Mouse (Mus musculus) 3134 (cell line): Measurements from ENCODE around the gene Anks1.
"Not testable (repeated sequence)": the region's sequence is repeated elsewhere in the genome, so short reads cannot be mapped to it uniquely, and the experiment has no call there.

ENCODE experiments used
- DNase-seq: peaks from one replicate; pipeline ENCODE4 v3.0.0-alpha.2; 2011; ENCODE audit warnings: low spot score; ENCODE audit not compliant: insufficient read length; ENCODE audit errors: extremely low read depth

Anks1 gene

DNA sequence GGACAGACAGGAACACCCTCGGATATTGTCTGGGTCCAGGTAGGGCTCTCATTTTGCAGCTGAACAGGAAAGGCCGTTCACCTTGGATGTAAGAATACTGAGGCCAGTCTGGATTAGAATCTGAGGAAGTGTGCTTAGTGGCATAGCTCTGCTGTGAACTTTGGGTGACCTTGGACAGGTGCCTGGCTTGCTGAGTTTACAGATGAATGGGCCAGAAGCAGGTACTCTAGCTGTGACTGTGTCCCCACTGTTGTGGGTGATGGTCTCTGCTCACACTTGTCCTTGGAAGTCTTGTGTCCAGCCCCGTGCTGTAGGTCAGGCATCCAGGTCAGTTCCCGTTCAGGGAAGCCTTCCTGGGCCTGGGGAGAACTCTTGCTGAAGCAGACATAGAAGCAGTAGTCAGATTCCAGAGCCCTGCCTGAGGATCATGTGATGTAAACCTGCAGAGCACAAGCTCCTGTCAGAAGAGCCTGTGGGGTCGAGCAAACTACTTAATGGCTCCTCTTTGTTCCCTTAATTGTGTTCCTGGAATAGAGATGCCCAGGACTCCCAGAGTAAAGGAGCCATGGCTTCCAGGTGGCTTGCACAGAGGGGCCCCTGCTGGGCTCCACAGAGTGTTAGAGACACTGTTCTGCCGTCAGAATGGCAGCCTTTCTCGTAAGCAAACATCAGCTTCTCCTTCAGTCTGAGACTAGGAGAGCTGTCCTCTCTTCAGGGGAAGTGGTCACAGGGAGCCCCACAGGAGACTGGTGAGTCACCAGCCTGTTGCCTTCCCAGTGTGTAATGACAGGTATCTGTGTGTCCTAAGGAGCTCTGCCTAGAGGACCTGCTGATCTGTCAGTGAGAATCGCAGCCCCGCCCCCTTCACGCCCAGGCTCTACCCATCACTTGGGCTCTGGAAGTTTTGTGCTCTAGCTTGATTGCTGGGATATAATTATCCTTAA lies 85.2 kb downstream of the Anks1 start:
- DNase-seq = no peak

- no peak for DNase-seq
Observed at GRCm38 (mm10) chr17:27996320-27996719, 87.2 kb downstream of the Anks1 start.

GRCm38 (mm10) chr17:27997212-27997611 lies 88.1 kb downstream of the Anks1 start:
- no peak for DNase-seq

DNA sequence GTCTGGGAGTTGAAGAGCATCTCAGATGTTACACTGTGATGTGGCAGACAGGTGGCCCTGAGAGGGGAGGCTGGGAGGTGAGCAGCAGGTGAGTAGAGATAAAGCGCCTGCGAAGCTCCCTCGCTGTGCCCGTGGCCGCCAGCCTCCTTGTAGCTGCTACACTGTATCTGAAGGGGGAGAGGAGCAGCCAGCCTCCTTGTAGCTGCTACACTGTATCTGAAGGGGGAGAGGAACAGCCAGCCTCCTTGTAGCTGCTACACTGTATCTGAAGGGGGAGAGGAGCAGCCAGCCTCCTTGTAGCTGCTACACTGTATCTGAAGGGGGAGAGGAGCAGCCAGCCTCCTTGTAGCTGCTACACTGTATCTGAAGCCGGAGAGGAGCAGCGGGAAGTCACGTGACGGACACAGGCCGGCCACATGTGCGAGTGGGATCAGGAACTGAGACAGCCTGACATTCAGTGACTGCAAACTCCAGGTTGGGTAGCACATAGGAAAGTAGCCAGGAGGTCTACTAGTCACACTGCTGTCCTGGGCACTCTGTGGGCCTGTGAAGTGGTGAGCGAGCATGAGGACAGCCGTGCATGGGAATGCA lies 90.7 kb downstream of the Anks1 start:
- not testable (repeated sequence) for DNase-seq

DNA sequence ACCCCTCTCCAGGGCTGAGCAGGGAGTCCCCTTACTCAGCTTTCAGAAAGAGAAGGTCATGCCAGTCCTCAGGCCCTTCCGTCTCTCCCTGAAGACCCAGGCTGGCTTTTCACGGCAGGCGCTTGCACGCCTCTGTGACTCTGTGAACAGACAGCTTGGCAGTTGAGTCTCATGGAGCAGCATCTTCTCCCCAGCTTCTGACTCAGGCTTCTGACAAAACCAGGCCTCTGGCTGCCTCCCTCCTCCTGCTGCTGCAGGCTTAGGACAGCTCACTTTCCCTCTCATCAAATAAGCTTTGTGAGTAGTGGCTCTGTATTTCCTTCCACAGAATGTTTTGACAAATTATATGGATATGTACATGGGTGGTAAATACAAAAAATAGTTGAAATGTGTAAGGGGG lies 91.3 kb downstream of the Anks1 start:
- no peak for DNase-seq

DNA sequence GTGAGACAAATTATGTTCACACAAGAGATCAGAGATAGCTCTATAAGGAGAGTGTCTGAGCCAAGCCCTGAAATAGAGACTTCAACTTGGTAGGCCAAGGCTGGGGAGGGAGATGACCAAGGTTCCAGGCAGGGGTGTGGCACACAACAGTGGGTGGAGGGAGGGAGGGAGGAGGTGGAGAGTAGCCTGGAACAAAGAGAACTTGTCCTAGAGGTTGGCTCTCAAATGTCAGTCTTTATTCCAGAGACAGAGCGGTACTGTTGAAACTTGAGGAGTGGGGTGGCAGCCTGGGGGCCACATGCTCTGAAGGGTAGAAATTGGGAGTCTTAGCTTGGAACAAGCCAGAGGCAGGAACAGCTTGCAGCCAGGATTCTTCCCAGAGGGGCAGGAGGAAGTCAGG lies 91.7 kb downstream of the Anks1 start:
- DNase-seq = no peak

DNA sequence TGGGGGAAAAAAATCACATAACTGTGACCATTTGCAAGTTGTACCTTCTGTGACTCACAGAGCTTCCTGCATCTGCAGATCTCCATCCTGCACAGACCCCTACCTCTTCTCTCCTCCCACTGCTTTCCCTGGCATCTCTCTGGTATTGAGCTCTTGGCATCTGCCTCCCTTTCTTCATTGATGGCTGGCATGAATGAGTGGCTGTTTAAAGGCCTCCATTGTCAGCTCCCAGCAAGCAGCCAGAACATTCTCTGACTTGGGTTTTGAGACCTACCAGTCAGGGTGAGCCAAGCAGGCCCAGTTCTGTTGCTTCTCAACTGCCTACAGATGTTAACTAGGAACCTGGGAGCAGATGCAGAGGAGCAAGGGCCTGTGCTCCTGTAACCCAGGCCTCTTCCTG lies 96.3 kb downstream of the Anks1 start:
- DNase-seq = no peak

GRCm38 (mm10) chr17:28006208-28006607 lies 97.1 kb downstream of the Anks1 start:
- no peak for DNase-seq

GRCm38 (mm10) chr17:28006611-28007010 lies 97.5 kb downstream of the Anks1 start:
- DNase-seq = no peak

- DNase-seq = no peak
Observed at GRCm38 (mm10) chr17:28007179-28007811, 98.2 kb downstream of the Anks1 start.

GRCm38 (mm10) chr17:28007857-28008564 lies 98.9 kb downstream of the Anks1 start:
- DNase-seq = no peak

DNA sequence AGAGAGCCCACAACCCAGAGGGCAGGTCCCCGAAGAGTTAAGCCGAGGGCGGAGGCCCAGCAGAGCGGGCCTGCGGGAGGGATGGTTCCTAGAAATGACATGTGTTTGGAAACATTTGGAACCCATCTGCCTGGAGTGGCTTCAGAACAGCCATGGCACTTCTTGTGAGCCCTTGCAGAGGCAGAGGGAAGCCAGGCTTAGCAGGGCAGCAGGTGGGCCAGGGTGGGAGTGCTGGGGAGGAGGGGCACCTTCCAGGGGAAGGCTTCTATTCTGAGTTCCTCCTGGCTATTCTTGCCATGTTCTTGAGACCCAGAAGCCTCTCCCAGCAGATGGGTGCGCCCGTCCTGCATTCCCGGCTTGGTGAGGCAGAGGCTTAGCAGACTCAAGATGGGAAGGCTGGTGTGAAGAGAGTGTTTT lies 99.5 kb downstream of the Anks1 start:
- DNase-seq = no peak

GRCm38 (mm10) chr17:28009066-28009715 lies 100.1 kb downstream of the Anks1 start:
- no peak for DNase-seq

DNA sequence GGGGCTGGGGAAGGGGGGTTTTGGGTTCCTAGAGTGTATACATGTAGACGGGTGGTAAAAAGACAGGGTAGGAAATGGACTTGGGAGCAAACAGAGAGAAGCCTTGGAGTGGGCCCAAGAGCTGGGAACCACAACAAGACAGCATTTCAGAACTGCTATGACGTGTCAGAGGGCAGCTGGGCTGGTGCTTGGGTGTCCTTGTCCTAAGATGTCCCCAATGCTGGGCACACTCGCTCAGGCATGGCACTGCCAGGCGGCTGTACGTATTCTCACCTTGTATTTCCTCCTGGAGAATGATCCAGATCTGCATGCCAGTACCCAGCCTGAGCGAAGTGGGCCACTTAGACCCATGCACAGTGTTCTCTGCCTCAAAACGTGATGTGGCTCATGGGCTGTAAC lies 100.6 kb downstream of the Anks1 start:
- no peak for DNase-seq

DNA sequence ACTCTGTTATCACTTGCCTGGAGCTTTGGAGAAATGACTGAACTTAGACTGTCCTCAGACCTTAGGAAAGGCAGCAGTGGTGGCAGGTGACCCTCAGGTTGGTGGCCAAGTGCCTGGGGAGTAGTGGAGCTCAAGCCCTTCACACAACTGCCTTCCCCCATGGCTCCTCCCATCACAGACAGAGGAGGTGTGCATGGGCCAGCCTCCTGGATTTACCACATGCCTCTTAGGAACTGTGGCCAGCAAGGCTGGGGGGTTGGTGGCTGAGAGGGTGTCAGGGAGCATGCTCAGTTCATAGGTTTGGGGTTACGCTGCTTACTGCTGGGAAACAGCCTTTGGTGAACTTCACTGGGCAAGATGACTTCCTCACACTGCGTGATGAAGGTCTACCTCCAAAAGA lies 101.8 kb downstream of the Anks1 start:
- no peak for DNase-seq

GRCm38 (mm10) chr17:28012851-28013250 lies 103.7 kb downstream of the Anks1 start:
- DNase-seq = no peak

DNA sequence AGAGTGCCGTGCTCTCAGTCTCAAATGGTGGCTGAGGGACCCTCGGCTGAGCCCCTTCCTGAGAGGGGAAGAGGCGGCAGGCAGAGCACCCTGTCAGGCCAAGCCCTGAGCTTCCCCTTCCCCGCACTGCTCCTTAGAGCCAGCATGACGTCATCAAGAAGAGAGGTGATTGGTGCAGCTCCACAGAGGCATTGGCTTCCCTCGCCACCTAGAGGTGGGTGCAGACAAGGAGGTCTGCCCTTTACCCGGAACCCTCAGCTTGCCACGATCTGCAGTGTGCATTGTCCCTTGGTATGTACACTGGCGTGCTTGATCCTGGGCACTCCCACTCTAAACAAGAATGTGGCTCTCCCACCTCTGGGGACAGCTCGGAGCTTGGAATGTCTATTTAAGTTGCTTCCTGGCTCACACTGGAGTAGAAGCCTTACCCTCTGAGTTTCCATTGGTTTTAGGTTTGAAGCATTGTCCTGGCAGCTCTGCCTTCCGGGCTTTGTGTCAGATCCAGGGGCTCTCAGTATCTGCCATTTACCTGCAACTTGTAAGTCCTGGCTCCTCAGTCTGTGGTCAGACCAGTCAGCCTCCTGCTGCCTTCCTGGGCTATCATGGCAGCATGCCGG lies 104.3 kb downstream of the Anks1 start:
- no peak for DNase-seq

- no peak for DNase-seq
Observed at GRCm38 (mm10) chr17:28014449-28014848, 105.3 kb downstream of the Anks1 start.

DNA sequence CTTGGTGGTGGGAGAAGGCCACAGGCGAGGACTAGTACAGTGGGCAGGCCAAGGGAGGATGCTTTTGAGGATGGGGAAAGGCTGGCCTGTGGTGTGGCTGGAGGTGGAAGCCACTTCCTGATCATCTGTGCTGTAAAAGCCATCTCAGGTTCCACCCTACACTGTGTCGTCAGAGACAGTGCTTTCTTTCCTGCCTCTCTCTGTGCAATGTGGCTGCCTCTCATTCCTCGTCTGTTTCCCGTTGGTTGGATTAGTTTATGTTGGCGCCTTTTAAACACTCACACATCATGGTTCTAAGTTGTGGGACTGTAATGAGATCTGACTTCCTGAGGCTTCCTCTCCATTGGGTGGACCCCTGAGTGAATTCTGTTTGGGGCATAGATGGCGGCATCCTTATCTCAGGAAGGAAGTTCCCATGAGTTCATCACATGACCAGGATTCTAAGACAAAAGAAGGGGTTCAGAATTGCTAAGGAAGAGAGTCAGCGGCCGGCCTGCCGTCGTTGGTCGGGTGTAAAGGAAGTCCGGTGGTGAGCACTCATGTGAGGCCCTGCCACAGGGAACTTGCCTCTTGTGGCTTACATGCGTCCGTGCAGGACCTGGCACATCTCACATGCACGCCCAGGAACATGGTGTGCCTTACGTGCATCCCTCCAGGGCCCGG lies 106.1 kb downstream of the Anks1 start:
- DNase-seq = no peak
